In the genomic region with DNA sequence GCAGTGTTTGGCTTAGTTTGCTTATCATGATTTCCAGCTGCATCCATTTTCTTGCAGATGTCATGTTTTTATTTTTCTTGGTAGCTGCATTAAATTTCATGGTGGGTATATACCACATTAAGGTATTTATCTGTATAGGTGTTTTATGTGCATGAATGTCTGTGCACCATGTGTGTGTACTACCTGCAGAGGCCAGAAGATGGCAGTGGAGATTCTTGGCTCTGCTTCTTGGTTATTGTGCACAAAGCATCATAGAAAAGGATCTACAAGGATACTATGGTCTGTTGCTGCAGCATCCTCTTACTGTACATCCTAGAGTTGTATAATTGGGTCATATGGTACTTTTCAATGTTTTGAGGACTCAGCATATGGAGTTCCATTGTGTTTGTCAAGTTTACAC, we compare ENCODE assay signal across 19 mouse cellular contexts. TPM values are rescaled to one million over a fixed set of nuclear protein-coding genes. Genes with fewer than 3 reads are reported as not detected.
DNase-seq lines count a peak whose midpoint lies in the region; ATAC-seq and TF ChIP-seq lines count a peak whose summit lies in the region.
"Had no signal": no experiment of that assay in that cellular context is flagged by ENCODE, and none has a peak within 500 bp of the region (broad histone marks: within the 10 kb centered on the region; RNA-seq: fewer than 3 reads in every experiment).

No protein-coding gene starts in this region.

- no peaks in the 10 kb centered on the region for H3K4me1 ChIP-seq in liver, postnatal 0 days (ENCODE audit: insufficient read depth)
- H3K4me1 ChIP-seq in liver, embryonic 11.5 days (replicated peaks; ENCODE audit: control insufficient read depth, insufficient read depth, low read length) = no peaks in the 10 kb centered on the region
- H3K4me1 ChIP-seq in CH12.LX (ENCODE audit: control insufficient read depth in 1 of 2, insufficient read depth in 2 of 2) = 0 out of 4 replicates have a peak, but pooled peaks cover 0 to 2% of the 10 kb centered on the region in 2 experiments
- H3K4me1 ChIP-seq: heart, embryonic 10.5 days; liver, embryonic 13.5 days; midbrain, embryonic 15.5 days; neural tube, embryonic 12.5 days had no signal

- H3K4me3 ChIP-seq in liver, postnatal 0 days (ENCODE audit: low read depth, low read length) = no peak overlapping the region
- H3K4me3 ChIP-seq in liver, embryonic 11.5 days (ENCODE audit: low read depth, low read length) = no peak overlapping the region
- H3K4me3 ChIP-seq in CH12.LX (replicated peaks in 1 of 3; ENCODE audit: low read depth in 2 of 3, low read length in 2 of 3, poor library complexity in 1 of 3) = no peak overlapping the region
- H3K4me3 ChIP-seq: heart, embryonic 10.5 days; liver, embryonic 13.5 days; midbrain, embryonic 15.5 days; neural tube, embryonic 12.5 days had no signal

- H3K9ac ChIP-seq in liver, postnatal 0 days (replicated peaks) = no peak overlapping the region
- no peak overlapping the region for H3K9ac ChIP-seq in liver, embryonic 11.5 days (ENCODE audit: low read depth, low read length)
- no peak overlapping the region for H3K9ac ChIP-seq in CH12.LX (ENCODE audit: insufficient read depth, low read depth)
- H3K9ac ChIP-seq: liver, embryonic 13.5 days; midbrain, embryonic 15.5 days; neural tube, embryonic 12.5 days had no signal

- in situ Hi-C loops in CH12.LX (cut with MboI; ENCODE audit: low pct_ligation_motif_present, low pct_unique_long_range_greater_than_20kb, low sequenced_read_pairs) = no loop called here

- no peaks in the 10 kb centered on the region for H3K79me2 ChIP-seq in CH12.LX (replicated peaks; ENCODE audit: control insufficient read depth, extremely low read depth, insufficient read depth, poor library complexity, severe bottlenecking)

- TF ChIP-seq EP300 in liver, postnatal 0 days (IDR thresholded peaks at IDR 0.05; ENCODE audit: low read depth) = no peak
- no peak for TF ChIP-seq EP300 in CH12.LX (IDR thresholded peaks at IDR 0.05; ENCODE audit: low read length)

- peak; percentile 27 for DNase-seq in embryo, embryonic 10.5 days (ENCODE audit: low spot score)
- DNase-seq in embryo, embryonic 9.5 days (ENCODE audit: extremely low spot score) = no peak
- DNase-seq in liver, postnatal 0 days = no peak
- DNase-seq in liver, embryonic 11.5 days (ENCODE audit: low spot score) = no peak
- peak; percentile 24 for DNase-seq in CH12.LX (ENCODE audit: extremely low read depth)
- no peak for DNase-seq in brain, embryonic 14.5 days (ENCODE audit: low read depth)
- DNase-seq in Muller cell, postnatal 12 days (ENCODE audit: inconsistent ontology term) = no peak
- no peak for DNase-seq in kidney, adult 11 months
- DNase-seq: adrenal gland, adult 8-10 months; cerebellum, adult 9-11 months; heart, postnatal 4 days; kidney, postnatal 10 days; liver, embryonic 13.5 days had no signal

- ATAC-seq in liver, postnatal 0 days = no peak
- no peak for ATAC-seq in liver, embryonic 11.5 days (replicated peaks; ENCODE audit: low FRiP score)
- ATAC-seq: midbrain, embryonic 15.5 days had no signal

- no peaks in the 10 kb centered on the region for H3K9me3 ChIP-seq in liver, postnatal 0 days (ENCODE audit: low read length)
- no peaks in the 10 kb centered on the region for H3K9me3 ChIP-seq in liver, embryonic 11.5 days (ENCODE audit: control insufficient read depth, low read length)
- H3K9me3 ChIP-seq in CH12.LX (replicated peaks; ENCODE audit: low read length) = peaks cover 2% of the 10 kb centered on the region
- H3K9me3 ChIP-seq: heart, embryonic 10.5 days; liver, embryonic 13.5 days; midbrain, embryonic 15.5 days; neural tube, embryonic 12.5 days had no signal

- H3K36me3 ChIP-seq in liver, postnatal 0 days (replicated peaks; ENCODE audit: insufficient read depth, low read length) = no peaks in the 10 kb centered on the region
- H3K36me3 ChIP-seq in liver, embryonic 11.5 days (ENCODE audit: control insufficient read depth, insufficient read depth, low read length) = no peaks in the 10 kb centered on the region
- H3K36me3 ChIP-seq in CH12.LX (replicated peaks in 1 of 2; ENCODE audit: control insufficient read depth in 1 of 2, insufficient read depth in 1 of 2, low read length in 1 of 2) = no peaks in the 10 kb centered on the region
- H3K36me3 ChIP-seq: heart, embryonic 10.5 days had no signal

- peak; percentile 41 for TF ChIP-seq RAD21 in CH12.LX (IDR thresholded peaks at IDR 0.05; ENCODE audit: low read depth, low read length)

- no peak overlapping the region for H3K4me2 ChIP-seq in liver, postnatal 0 days (ENCODE audit: low read depth, low read length)
- H3K4me2 ChIP-seq in liver, embryonic 11.5 days = no peak overlapping the region
- no peak overlapping the region for H3K4me2 ChIP-seq in CH12.LX (ENCODE audit: insufficient read depth, low read depth, poor library complexity, severe bottlenecking)
- H3K4me2 ChIP-seq: liver, embryonic 13.5 days; midbrain, embryonic 15.5 days; neural tube, embryonic 12.5 days had no signal

- H3K27ac ChIP-seq in liver, postnatal 0 days (ENCODE audit: low read depth) = no peak overlapping the region
- H3K27ac ChIP-seq in liver, embryonic 11.5 days (ENCODE audit: low read depth, low read length) = no peak overlapping the region
- H3K27ac ChIP-seq in CH12.LX (ENCODE audit: insufficient read depth, low read depth) = no peak overlapping the region
- H3K27ac ChIP-seq: heart, embryonic 10.5 days; liver, embryonic 13.5 days; macrophage; midbrain, embryonic 15.5 days; neural tube, embryonic 12.5 days had no signal

- no peak for TF ChIP-seq POLR2A in CH12.LX (IDR thresholded peaks at IDR 0.05; ENCODE audit: low read depth, low read length)
- no peak for TF ChIP-seq POLR2A in brain, embryonic 14.5 days (IDR thresholded peaks at IDR 0.05; ENCODE audit: borderline replicate concordance, extremely low read depth, insufficient read depth, insufficient read length, poor library complexity, severe bottlenecking)

- dilution Hi-C loops in CH12.LX (cut with MboI; ENCODE audit: extremely low pct_ligation_motif_present, extremely low pct_unique_long_range_greater_than_20kb, low sequenced_read_pairs) = no loop called here

- H3K27me3 ChIP-seq in liver, postnatal 0 days (ENCODE audit: insufficient read depth, low read length) = no peaks in the 10 kb centered on the region
- H3K27me3 ChIP-seq in liver, embryonic 11.5 days (replicated peaks; ENCODE audit: control insufficient read depth, insufficient read depth, low read length) = no peaks in the 10 kb centered on the region
- H3K27me3 ChIP-seq in CH12.LX (replicated peaks) = no peaks in the 10 kb centered on the region
- H3K27me3 ChIP-seq: liver, embryonic 13.5 days; midbrain, embryonic 15.5 days; neural tube, embryonic 12.5 days had no signal

- TF ChIP-seq CTCF in liver, postnatal 0 days (IDR thresholded peaks at IDR 0.05; ENCODE audit: low read depth) = peak; percentile 50
- TF ChIP-seq CTCF in CH12.LX (conservative IDR thresholded peaks at IDR 0.05 in 1 of 2, IDR thresholded peaks at IDR 0.05 in 1 of 2; ENCODE audit: low read depth in 2 of 2, low read length in 2 of 2) = peak in 1 of 2 experiments; percentile 50; a peak in 3 of 4 replicates
- TF ChIP-seq CTCF in brain, embryonic 14.5 days (IDR thresholded peaks at IDR 0.05; ENCODE audit: borderline replicate concordance, extremely low read depth, insufficient read depth, insufficient read length) = peak; percentile 28; the same call in 1 of the 2 replicates

TF ChIP-seq in CH12.LX, 34 proteins besides CTCF, POLR2A, EP300 and RAD21:
- TF ChIP-seq E2F4 (IDR thresholded peaks at IDR 0.05; ENCODE audit: insufficient replicate concordance, low read depth, low read length) (no peak), MEF2A (IDR thresholded peaks at IDR 0.05; ENCODE audit: borderline replicate concordance, low read depth, low read length) (no peak)

RNA-seq across cellular contexts. Expression of a gene that starts 50.6 kb away (rescaled TPM):
- polyA plus RNA-seq in liver, postnatal 0 days (2015; fragmentation: Nextera tagmentation; extraction: Ambion mirVana) = not detected in 2 replicates
- polyA plus RNA-seq in liver, embryonic 11.5 days (2014; fragmentation: Nextera tagmentation; extraction: Ambion mirVana) = 0.06 TPM in 1 of 2 replicates, not detected in the other
- total RNA-seq in CH12.LX (2012; rRNA removed) (not detected in 2 replicates), CH12.LX (2014; rRNA removed) (not detected in 2 replicates)
- polyA plus RNA-seq in CH12.LX (2012; ENCODE audit: insufficient read length, low read depth) = not detected in 2 replicates
- polyA plus RNA-seq in brain, embryonic 14.5 days (2012; rRNA removed) = 0.10 TPM in 2 replicates
- total RNA-seq: adrenal gland, adult 8-10 months; gastrocnemius, adult 8-10 months; heart, postnatal 4 days had no signal
- polyA plus RNA-seq: embryonic facial prominence, embryonic 11.5 days; heart, embryonic 10.5 days; liver, embryonic 13.5 days; macrophage; neural tube, embryonic 12.5 days had no signal

Comparison
In these comparisons a context has a peak if more than half of its experiments do, and no peak if none do; other contexts are left out.
1. DNase-seq: peak in embryo, embryonic 10.5 days (single experiment) and CH12.LX (single experiment); none in embryo, embryonic 9.5 days (single experiment), liver, postnatal 0 days (single experiment), liver, embryonic 11.5 days (single experiment), brain, embryonic 14.5 days (single experiment), Muller cell, postnatal 12 days (single experiment) and kidney, adult 11 months (single experiment).